Mouse (Mus musculus) liver, embryonic 14.5 days (tissue): ENCODE data around the gene Efnb3. TPM values are rescaled to one million over a fixed set of nuclear protein-coding genes. Genes with fewer than 3 reads are reported as not detected.
A peak's percentile ranks its signal among the peaks of the same experiment; 100 is the strongest.

Experiments used
- ATAC-seq: fragments of 200-750 bp; cut with Nextera tagmentation; 2 replicates; pipeline ENCODE4 v1.8.0; 2017; ENCODE audit warnings: moderate number of reproducible peaks, mild to moderate bottlenecking, moderate library complexity; ENCODE audit not compliant: insufficient read depth
- DNase-seq, 3 experiments: peaks; one replicate each; pipeline ENCODE4 v3.0.0-alpha.2; 2012 to 2013; ENCODE audit warnings: low read depth in 3 of 3, low spot score in 3 of 3
- H3K27ac ChIP-seq: fragments of 300-500 bp; sonication (generic); 2 replicates; pipeline ENCODE4 v1.5.1; 2014; ENCODE audit warnings: moderate library complexity, mild to moderate bottlenecking, control low read depth, inconsistent platforms
- H3K27me3 ChIP-seq: fragments of 300-500 bp; sonication (generic); 2 replicates; pipeline ENCODE4 v1.6.1; 2014; ENCODE audit warnings: mild to moderate bottlenecking, low read length, moderate library complexity; ENCODE audit not compliant: control insufficient read depth, insufficient read depth
- H3K36me3 ChIP-seq: fragments of 300-500 bp; sonication (generic); replicated peaks from 2 replicates; pipeline ENCODE4 v1.6.1; 2014; ENCODE audit warnings: low read depth; ENCODE audit not compliant: control insufficient read depth, insufficient read depth
- H3K4me1 ChIP-seq, 2 experiments: fragments of 200-500 bp in 1 of 2; fragments of 300-500 bp in 1 of 2; sonication (generic) in 1 of 2; replicated peaks; 2 replicates each; pipeline ENCODE4 v1.6.1; 2012 to 2014; ENCODE audit warnings: antibody characterized with exemption in 1 of 2, inconsistent platforms in 1 of 2, low read length in 1 of 2; ENCODE audit not compliant: control insufficient read depth in 2 of 2, insufficient read depth in 2 of 2
- H3K4me2 ChIP-seq: fragments of 300-500 bp; sonication (generic); 2 replicates; pipeline ENCODE4 v1.6.1; 2014; ENCODE audit warnings: low read depth, mild to moderate bottlenecking, control low read depth, moderate library complexity
- H3K4me3 ChIP-seq, 2 experiments: fragments of 200-500 bp in 1 of 2; fragments of 300-500 bp in 1 of 2; sonication (generic) in 1 of 2; 2 replicates each; pipeline ENCODE4 v1.5.1; 2012 to 2014; ENCODE audit warnings: low read depth in 2 of 2, low read length in 2 of 2, mild to moderate bottlenecking in 2 of 2, control low read depth in 1 of 2, inconsistent platforms in 1 of 2, moderate library complexity in 1 of 2; ENCODE audit not compliant: insufficient read depth in 1 of 2
- H3K9ac ChIP-seq: fragments of 300-500 bp; sonication (generic); replicated peaks from 2 replicates; pipeline ENCODE4 v1.6.1; 2014; ENCODE audit warnings: mild to moderate bottlenecking, control low read depth, moderate library complexity
- H3K9me3 ChIP-seq: fragments of 300-500 bp; sonication (generic); 2 replicates; pipeline ENCODE4 v1.6.1; 2016; ENCODE audit warnings: low read length, mixed read lengths; ENCODE audit not compliant: control insufficient read depth
- CTCF ChIP-seq: IDR thresholded peaks from 2 replicates; pipeline ENCODE4 v1.5.1; 2016; ENCODE audit warnings: antibody characterized with exemption, low read depth, control low read depth
- EP300 ChIP-seq: IDR thresholded peaks from 2 replicates; pipeline ENCODE4 v1.6.1; 2016; ENCODE audit warnings: antibody characterized with exemption, low read depth
- WGBS: fragments of 180-500 bp; shearing (Covaris S2); extraction: QIAGEN DNeasy Blood & Tissue Kit; methylation state at CpG from one replicate; pipeline ENCODE4 v1.1.7; 2014; ENCODE audit not compliant: insufficient replicate concordance; 5-methylcytosine and 5-hydroxymethylcytosine counted together
- polyA plus RNA-seq, 2 experiments: library from polyadenylated mRNA; depleted of rRNA in 1 of 2; stranded (reverse) in 1 of 2; unstranded in 1 of 2; fragments of >200 nt; fragmentation: Nextera tagmentation in 1 of 2; extraction: Ambion mirVana in 1 of 2; gene quantifications; 2 replicates each; pipeline versions ENCODE4 v1.2.1 to v1.2.3; 2012 to 2014

Efnb3 gene
- polyA plus RNA-seq, 2 experiments: 0.13 to 1.0 TPM

DNA sequence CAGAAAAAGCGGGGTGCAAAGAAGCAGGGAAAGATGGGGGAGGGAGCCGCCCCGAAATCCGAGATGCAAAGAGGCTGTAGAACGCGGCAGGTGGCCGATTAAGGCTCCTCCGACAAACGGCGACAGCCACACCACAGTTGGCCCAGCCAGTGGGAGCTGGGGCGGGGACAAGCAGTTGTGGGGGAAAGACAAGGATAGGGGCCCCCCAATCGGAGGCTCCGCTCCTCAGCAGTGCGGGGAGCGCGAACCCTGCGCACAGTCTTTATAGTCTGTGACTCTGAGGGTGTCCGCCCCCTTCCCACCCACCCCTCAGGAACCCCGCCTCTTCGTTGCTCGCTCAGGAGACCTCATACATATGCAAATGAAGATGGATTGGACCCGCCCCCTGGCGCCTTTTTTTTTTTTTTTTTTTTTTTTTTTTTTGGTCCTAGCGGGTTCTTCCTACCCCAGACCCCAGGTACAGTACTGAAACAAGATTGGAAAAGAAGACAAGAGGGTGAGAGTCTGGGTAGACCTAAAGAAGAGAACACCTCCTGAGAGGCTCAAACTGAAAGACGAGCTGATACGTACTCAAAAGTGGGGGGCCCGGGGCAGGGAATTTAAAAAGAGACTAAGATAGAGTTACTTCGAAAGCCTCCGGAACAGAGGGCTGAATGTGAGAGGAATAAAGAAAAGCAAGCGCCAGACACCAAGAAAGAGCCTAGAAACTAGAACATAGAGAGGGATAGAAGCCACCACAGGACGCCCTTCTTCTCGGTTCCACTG is 45.9 kb upstream of the Efnb3 start, which contains the start of gene Atp1b2:
TSS of gene Atp1b2 (minus strand) at position 217 of the 765 bp plus-strand sequence.
- Histone ChIP-seq H3K9me3 (no peaks in the 10 kb centered on the region), H3K4me3 (peak within 1 kb of the TSS; percentile 69 to 71), H3K36me3 (peaks cover 2% of the 10 kb centered on the region), H3K9ac (peak within 1 kb of the TSS; percentile 86), H3K27me3 (no peaks in the 10 kb centered on the region), H3K4me2 (peak within 1 kb of the TSS; percentile 98), H3K4me1 (peaks cover 47 to 68% of the 10 kb centered on the region in 2 experiments), H3K27ac (peak within 1 kb of the TSS; percentile 83)
- TF ChIP-seq EP300 (peak; percentile 58), CTCF (no peak)
- ATAC-seq (peak; percentile 90), DNase-seq (peak; percentile 88 to 91 (median 90))
- 4% methylated on average over 32 of the region's 32 CpGs for WGBS

GRCm38 (mm10) chr11:69604795-69605664 is 45.0 kb upstream of the Efnb3 start:
- Histone ChIP-seq H3K9ac (peak overlapping the region; percentile 86), H3K9me3 (no peaks in the 10 kb centered on the region), H3K4me1 (peaks cover 53 to 71% of the 10 kb centered on the region in 2 experiments), H3K27ac (peak overlapping the region; percentile 83), H3K27me3 (no peaks in the 10 kb centered on the region), H3K36me3 (peaks cover 9% of the 10 kb centered on the region), H3K4me3 (peak overlapping the region; percentile 69 to 71), H3K4me2 (peak overlapping the region; percentile 98)
- WGBS: under 1% methylated on average over 68 of the region's 73 CpGs
- no peak for DNase-seq
- ATAC-seq: peak; percentile 21
- TF ChIP-seq EP300 (no peak), CTCF (no peak)

GRCm38 (mm10) chr11:69604347-69604746 is 44.3 kb upstream of the Efnb3 start:
- H3K27me3 ChIP-seq: no peaks in the 10 kb centered on the region
- peaks cover 53 to 75% of the 10 kb centered on the region in 2 experiments for H3K4me1 ChIP-seq
- TF ChIP-seq CTCF: no peak
- TF ChIP-seq EP300: no peak
- peak overlapping the region; percentile 98 for H3K4me2 ChIP-seq
- DNase-seq: no peak
- peak overlapping the region; percentile 69 to 71 for H3K4me3 ChIP-seq
- ATAC-seq: no peak
- WGBS: 51% methylated on average over 3 of the region's 3 CpGs
- peak overlapping the region; percentile 83 for H3K27ac ChIP-seq
- H3K9ac ChIP-seq: peak overlapping the region; percentile 86
- no peaks in the 10 kb centered on the region for H3K9me3 ChIP-seq
- H3K36me3 ChIP-seq: peaks cover 9% of the 10 kb centered on the region

DNA sequence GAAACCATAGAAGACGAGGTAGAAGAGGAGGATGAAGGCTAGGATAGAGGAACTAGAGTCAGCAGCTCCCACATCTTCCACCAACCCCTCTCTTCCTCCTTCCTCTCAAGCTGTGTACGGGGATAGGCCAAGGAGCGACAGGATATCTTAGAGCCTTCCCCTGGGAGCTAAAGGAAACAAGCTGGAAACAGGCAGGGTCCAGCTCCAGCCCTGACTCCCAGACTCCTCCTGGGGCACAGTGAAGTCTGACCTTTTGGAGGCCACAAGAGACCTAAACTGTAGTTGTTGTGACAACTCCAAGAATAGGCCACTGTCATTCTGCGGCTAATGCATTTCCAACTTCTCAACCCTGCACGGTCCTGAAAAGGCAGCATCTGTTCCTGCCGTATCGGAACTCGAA is 43.5 kb upstream of the Efnb3 start:
- Histone ChIP-seq H3K27ac (no peak overlapping the region), H3K4me1 (peaks cover 50 to 70% of the 10 kb centered on the region in 2 experiments), H3K36me3 (peaks cover 9% of the 10 kb centered on the region), H3K9ac (no peak overlapping the region; the same call in 1 of the 2 replicates), H3K4me2 (peak overlapping the region; percentile 98), H3K27me3 (no peaks in the 10 kb centered on the region), H3K4me3 (peak overlapping the region; percentile 69 to 71; a peak in 3 of 4 replicates), H3K9me3 (no peaks in the 10 kb centered on the region)
- DNase-seq (no peak), ATAC-seq (no peak)
- WGBS: 73% methylated on average over 8 of the region's 8 CpGs
- TF ChIP-seq EP300: no peak
- no peak for TF ChIP-seq CTCF

DNA sequence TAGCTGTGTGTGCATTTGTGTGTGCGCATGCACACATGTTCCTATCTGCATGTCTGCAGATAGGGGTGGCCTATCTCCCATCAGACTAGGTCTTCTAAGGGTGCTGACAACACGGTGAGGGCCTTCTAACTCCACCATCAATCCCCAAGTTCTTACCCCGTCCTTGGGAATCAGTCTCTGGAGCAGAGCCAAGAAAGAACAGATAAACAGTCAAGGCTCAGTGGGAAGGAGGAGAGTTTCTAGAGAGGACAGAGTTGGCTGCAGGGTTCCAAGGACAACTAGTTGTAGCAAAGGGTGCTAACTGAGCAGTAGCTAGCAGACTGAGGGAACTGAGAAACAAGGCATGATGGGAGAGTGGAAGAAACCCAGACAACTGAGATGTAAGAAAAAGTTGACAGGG is 41.8 kb upstream of the Efnb3 start:
- TF ChIP-seq EP300: no peak
- no peak for TF ChIP-seq CTCF
- Histone ChIP-seq H3K4me3 (no peak overlapping the region), H3K27ac (no peak overlapping the region; the same call in 1 of the 2 replicates), H3K36me3 (peaks cover 9% of the 10 kb centered on the region), H3K27me3 (no peaks in the 10 kb centered on the region), H3K4me2 (no peak overlapping the region; the same call in 1 of the 2 replicates), H3K9me3 (no peaks in the 10 kb centered on the region), H3K4me1 (peaks cover 42 to 59% of the 10 kb centered on the region in 2 experiments), H3K9ac (no peak overlapping the region)
- 30% methylated on average over 3 of the region's 3 CpGs for WGBS
- ATAC-seq: no peak
- DNase-seq: no peak
